Mouse (Mus musculus) kidney, adult 8-10 months (tissue): ENCODE data around the gene Tbc1d9b.

Experiments used
- DNase-seq, 2 experiments: peaks; one replicate each; pipeline ENCODE4 v3.0.0; 2022

Tbc1d9b gene

GRCm38 (mm10) chr11:50178532-50179488 is 47.6 kb downstream of the Tbc1d9b start:
- DNase-seq, result no peak

- DNase-seq, result no peak
Measured at GRCm38 (mm10) chr11:50180478-50181231, 49.5 kb downstream of the Tbc1d9b start.

DNA sequence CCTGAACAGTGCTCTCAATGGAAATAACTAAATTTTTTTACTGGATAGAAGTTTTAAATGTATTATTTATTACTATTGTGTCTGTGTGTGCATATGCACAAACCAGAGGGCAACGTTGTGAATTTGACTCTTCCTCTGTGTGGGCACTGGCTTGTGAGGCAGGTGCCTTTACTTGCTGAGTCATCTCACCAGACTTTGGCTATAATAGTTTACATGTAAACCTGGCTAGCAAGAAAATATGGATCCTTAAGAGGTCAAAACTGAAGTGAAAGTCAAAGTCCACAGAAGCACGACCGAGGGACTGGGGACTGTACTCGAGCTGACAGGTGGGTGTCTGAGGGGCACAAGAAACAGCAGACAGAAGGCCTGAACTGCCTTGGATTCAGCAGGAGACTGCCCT is 51.5 kb downstream of the Tbc1d9b start:
- no peak for DNase-seq

GRCm38 (mm10) chr11:50184788-50185187 is 53.6 kb downstream of the Tbc1d9b start:
- DNase-seq, result peak in 1 of 2 experiments; percentile 42

DNA sequence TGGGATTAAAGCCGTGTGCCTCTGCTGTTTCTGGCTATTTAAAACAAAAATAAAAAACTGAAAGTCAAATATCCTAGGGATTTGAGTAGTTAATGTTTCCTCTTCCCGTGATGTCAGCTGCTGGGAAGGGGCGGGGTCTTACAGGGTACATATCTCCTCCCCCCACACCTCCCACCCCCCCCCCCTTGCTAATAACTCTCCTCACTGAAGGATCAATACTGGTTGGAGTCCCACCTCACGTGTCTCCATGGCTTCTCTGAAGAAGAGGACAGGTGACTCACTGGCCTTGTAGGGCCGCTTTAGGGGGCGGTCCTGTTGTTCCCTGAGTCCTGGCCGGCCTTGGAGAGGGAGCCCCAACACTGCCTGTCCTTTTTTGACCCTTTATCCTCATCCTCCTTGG is 57.5 kb downstream of the Tbc1d9b start:
- DNase-seq, result no peak

DNA sequence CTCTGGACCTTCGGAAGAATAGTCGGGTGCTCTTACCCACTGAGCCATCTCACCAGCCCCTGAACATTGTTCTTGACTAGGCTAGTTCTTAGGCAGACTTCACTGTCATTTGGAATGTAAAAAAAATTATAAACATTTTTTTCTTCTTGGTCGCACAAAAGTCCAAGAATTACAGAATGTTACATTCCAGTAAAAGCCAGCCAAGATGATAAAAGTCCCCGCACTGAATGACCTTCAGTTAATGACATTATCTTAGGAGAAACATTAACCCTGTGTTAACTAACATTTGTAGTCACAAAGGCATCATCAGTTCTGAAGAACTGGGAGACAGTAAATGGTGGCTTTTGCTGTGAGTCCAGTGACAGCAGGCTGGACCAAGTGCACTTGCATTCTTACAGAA is 59.2 kb downstream of the Tbc1d9b start:
- DNase-seq, result peak in 1 of 2 experiments; percentile 35

DNA sequence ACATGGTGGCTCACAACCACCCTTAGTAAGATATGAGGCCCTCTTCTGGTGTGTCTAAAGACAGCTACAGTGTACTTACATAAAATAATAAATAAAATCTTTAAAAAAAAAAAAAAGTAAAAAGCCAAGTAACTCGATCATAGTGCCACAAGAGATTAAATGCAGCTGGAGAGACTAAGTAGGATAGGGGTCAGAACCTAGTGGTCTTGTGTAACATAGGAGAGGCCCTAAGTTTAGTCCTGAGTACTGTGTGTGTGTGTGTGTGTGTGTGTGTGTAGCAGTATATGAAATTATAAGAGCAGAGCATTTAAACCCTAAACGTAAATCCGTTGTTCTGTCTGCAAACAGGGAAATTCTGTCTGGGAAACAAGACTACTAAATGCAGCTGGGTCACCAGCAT is 61.1 kb downstream of the Tbc1d9b start:
- DNase-seq, result no peak

- no peak for DNase-seq
Measured at GRCm38 (mm10) chr11:50194070-50194469, 62.9 kb downstream of the Tbc1d9b start.

- DNase-seq, result no peak
Measured at GRCm38 (mm10) chr11:50194793-50195192, 63.6 kb downstream of the Tbc1d9b start.

DNA sequence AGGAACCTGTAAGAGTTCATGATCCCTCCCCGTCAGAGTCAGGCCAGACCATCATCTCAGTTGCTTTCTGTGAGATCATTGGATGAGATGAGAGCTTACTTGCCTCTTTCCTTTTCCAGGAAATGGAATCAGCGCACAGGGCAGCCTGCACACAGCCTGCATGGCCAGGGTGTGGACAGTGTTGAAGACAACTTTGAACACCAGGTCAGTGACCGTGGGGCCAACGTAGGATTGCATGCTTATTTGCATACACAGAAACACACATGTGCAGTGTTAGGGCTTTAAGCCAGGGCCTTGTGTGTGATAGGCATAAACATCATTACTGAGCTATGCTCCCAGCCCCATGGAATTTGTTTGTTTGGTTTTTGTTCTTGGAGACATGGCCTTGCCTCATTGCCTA is 66.3 kb downstream of the Tbc1d9b start:
- no peak for DNase-seq

DNA sequence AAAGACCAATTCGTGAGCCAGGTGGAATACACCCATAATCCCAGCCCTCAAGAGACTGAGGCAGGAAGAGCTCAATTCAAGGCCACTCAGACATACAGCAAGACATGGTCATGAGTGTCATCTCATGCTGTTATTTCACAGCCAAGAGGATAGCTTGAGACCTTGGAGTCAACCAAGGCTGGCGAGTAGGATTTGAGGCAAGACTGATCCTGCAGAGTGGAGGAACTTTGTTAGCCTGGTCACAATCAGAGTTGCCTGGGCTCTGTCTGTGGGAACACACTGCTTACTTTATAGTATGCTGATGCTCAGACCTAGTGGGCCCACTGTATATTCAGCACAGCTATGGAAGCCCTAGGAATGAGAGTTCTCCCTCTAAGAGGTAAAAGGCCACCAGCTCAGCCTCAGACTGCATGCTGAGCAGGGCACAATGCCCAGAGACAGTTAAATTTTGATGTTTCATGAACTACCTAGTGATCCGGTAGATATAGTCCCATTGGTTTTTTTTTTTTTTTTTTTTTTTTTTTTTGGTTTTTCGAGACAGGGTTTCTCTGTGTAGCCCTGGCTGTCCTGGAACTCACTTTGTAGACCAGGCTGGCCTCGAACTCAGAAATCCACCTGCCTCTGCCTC is 67.1 kb downstream of the Tbc1d9b start:
- DNase-seq, result no peak

DNA sequence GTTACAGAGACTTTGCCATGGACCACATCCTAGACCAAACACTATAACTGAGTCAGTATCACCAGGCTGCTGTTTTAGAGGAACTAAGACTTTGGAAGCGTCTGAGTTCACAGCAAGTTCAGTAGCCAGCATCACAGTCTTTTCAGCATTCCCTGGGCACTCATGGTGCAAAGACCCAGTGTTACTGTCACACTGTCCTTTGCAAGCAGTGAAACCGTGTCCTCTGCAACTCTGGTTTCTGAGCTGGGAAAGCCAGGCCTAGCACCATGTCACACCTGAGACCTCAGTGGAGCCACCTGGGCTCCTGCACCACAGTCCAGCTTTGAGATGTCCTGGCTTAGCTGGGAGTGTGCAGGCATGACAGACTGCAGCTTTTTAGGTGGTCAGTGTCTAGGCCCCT is 67.7 kb downstream of the Tbc1d9b start:
- no peak for DNase-seq

GRCm38 (mm10) chr11:50200613-50201012 is 69.4 kb downstream of the Tbc1d9b start:
- no peak for DNase-seq

DNA sequence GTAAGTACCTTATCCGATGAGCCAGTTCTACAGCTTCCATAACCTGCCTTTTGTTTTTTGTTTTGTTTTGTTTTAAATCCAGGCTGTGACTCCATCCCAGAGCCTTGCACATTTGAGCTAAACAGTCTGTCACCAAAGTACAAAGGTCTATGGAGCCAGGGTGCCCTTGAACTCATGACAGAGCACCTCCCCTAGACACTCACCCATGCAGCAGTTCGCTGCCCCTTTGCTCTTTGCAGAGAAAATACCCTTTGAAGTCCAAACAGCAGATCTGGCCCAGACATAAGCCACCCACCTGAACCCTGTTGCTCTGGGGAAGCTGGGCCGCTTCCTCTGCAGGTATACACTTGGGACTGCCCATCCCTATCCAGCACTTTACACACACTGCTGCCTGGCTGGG is 70.4 kb downstream of the Tbc1d9b start:
- DNase-seq, result no peak

DNA sequence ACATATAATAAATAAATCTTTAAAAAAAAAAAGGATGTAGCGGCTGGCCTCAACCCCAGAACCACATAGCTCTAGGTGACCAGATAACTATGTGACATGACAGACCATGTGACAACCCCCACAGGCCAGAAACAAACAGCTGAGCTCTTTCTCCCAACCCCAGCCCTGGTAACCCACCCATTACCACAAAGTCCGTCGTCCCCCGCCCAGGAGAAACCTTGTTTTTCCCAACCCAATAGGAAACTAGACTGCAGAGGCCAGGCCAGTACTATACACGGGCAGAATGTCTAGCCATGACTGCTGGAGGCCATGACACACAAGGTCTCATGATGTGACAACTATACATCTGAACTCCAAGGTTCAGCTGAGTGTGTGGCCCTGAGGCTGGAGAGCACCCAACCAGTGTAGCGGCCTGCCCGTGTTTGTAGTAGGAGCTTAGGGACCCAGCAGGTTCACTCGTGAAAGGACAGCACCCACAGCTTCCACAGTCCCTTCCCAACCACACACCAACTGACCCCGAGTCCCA is 72.2 kb downstream of the Tbc1d9b start:
- DNase-seq, result no peak

GRCm38 (mm10) chr11:50205434-50205833 is 74.2 kb downstream of the Tbc1d9b start:
- DNase-seq, result peak in 1 of 2 experiments; percentile 45

DNA sequence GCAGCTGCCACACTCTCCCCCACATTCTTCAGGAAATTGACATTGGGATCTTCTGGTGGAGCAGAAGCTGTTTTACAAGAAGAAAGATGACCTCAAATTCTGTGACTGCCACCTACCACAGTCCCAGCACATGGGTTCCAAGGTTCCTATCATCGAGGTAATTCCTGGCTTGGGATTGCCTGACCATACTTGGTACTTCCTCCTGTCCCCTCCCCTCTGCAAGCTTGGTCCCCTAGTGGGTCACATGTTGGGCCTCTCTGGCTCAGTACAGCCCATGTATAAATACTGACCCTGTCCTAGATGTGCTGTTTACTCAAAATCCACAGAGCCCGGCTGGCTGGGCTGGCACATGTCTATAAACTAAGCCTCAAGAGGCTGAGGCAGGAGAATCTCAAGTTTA is 74.8 kb downstream of the Tbc1d9b start:
- no peak for DNase-seq

DNA sequence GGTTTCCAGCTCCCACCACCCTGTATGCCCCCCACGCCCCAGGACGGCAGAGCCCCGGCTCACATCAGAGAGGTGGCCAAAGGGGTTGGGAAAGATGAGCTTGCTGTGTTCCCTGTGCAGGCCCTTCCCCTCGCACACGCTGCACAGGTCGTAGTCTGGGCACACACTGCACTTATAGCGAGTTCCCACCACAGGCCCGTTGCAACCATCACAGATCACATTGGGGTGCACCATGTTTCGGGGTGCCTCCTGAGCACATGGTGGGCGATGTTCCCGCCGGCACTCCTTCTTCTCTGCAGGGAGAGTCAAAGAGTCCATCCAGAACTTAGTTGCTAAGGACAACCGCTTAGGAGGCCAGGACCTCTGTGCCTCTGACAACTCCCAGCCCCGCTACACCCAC is 76.1 kb downstream of the Tbc1d9b start:
- DNase-seq, result no peak

GRCm38 (mm10) chr11:50208039-50208438 is 76.8 kb downstream of the Tbc1d9b start:
- no peak for DNase-seq

- peak; percentile 88 to 96 for DNase-seq
Measured at GRCm38 (mm10) chr11:50210101-50210504, 78.9 kb downstream of the Tbc1d9b start.

DNA sequence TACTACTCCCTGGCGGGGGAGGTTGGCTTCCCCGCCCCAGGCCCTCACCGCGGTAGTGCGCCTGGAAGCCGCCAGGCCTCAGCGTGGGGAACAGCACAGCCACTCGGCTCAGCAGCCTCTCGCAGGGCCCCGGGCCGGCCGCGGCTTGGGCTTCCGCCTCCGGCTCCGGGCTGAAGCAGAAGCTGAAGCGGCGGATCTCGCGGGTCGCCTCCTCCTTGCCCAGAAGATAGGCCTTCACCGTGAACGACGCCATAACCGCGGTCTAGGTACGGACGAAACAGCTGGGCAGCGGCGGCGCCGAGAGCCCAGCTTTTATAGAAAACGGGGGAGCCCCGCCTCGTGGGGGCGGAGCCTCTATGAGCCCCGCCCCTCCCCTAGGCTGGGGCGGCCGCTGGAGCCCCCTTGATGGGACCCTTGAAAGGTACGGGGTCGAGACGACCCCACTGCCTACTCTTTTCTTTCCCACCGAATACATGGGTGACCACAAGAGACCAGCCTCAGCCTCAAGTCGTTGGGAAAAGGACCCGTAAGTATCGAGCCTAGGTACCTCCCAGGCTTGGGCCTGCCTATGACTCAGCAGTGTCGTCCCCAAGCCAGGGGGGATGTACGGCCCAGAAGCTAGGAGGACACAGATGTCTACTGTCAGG is 79.4 kb downstream of the Tbc1d9b start, which contains the start of the genes Sqstm1 and Mgat4b:
Gene Sqstm1 (minus strand): TSS at position 323 of the 647 bp plus-strand sequence.
Gene Mgat4b (plus strand): TSS at position 386 of the 647 bp plus-strand sequence.
- DNase-seq, result peak; percentile 70 to 83

GRCm38 (mm10) chr11:50211322-50212059 is 80.3 kb downstream of the Tbc1d9b start:
- no peak for DNase-seq
